Mouse (Mus musculus) brown adipose tissue, adult 24 weeks (tissue): ENCODE results near the gene Gm21883. TPM values are rescaled to one million over a fixed set of nuclear protein-coding genes. Genes with fewer than 3 reads are reported as not detected.
"Not testable (repeated sequence)": the region's sequence is repeated elsewhere in the genome, so short reads cannot be mapped to it uniquely, and the experiment has no call there.

Experiments used
- H3K27ac ChIP-seq: fragments of 200-500 bp; replicated peaks from 2 replicates; pipeline ENCODE4 v1.5.1; 2012; ENCODE audit warnings: low read depth, mild to moderate bottlenecking, low read length
- H3K4me1 ChIP-seq: fragments of 200-500 bp; 2 replicates; pipeline ENCODE4 v1.6.1; 2012; ENCODE audit warnings: low read length, mixed read lengths; ENCODE audit not compliant: control insufficient read depth, insufficient read depth, insufficient read length
- H3K4me3 ChIP-seq: fragments of 200-500 bp; 2 replicates; pipeline ENCODE4 v1.5.1; 2012; ENCODE audit warnings: low read depth, mild to moderate bottlenecking, low read length, moderate library complexity; ENCODE audit not compliant: insufficient read depth
- polyA plus RNA-seq: library from polyadenylated mRNA; stranded (reverse); fragments of >200 nt; gene quantifications from 2 replicates; pipeline ENCODE4 v1.2.4, GENCODE M21; 2012; ENCODE audit not compliant: missing spikeins, insufficient read depth, insufficient read length

Gene Gm21883
- polyA plus RNA-seq: not detected in 2 replicates

GRCm38 (mm10) chrX:31574183-31574582 is at the start of gene Gm21883:
Gm21883 (minus strand) TSS chrX:31574283.
- not testable (repeated sequence) for H3K4me1 ChIP-seq, H3K27ac ChIP-seq, H3K4me3 ChIP-seq

DNA sequence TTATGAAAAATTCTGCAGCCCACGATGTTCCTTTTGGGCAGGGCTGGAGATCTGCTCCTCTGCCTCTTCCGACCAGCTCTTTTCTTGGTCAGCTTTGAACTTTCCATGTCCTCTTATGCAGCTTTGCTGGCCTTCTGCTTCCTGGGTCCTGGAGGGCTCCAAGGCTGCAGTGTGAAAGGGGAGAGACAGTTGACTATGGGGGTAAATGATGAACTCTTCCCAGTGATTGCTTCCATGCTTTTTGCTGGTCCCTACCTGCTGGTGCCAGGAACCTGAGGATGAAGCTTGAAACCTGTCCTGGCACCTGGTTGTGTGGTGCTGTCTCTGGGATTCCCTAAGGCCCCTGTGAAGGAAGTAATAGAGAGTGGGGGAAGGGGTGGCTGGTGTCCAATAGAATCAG is 44.7 kb upstream of the Gm21883 start, which contains the start of gene Spin2e:
Gene Spin2e (minus strand): TSS at position 101 of the 400 bp plus-strand sequence.
- H3K4me1 ChIP-seq, H3K27ac ChIP-seq: not testable (repeated sequence)

More for the DNA sequence above, 44.7 kb upstream of the Gm21883 start, which contains the start of gene Spin2e:
- not testable (repeated sequence) for H3K4me3 ChIP-seq

Other genes starting within 250 kb of the Gm21883 start
- not detected in 2 replicates for gene Btbd35f26, start 237.8 kb downstream of the Gm21883 start, polyA plus RNA-seq
- gene Btbd35f19, start 190.4 kb downstream of the Gm21883 start, polyA plus RNA-seq: not detected in 2 replicates
- gene Spin2e, start 44.6 kb upstream of the Gm21883 start, polyA plus RNA-seq: not detected in 2 replicates
- gene Btbd35f25, start 142.9 kb upstream of the Gm21883 start, polyA plus RNA-seq: not detected in 2 replicates